8 mouse cellular contexts compared by ENCODE assay signal in the genomic region with DNA sequence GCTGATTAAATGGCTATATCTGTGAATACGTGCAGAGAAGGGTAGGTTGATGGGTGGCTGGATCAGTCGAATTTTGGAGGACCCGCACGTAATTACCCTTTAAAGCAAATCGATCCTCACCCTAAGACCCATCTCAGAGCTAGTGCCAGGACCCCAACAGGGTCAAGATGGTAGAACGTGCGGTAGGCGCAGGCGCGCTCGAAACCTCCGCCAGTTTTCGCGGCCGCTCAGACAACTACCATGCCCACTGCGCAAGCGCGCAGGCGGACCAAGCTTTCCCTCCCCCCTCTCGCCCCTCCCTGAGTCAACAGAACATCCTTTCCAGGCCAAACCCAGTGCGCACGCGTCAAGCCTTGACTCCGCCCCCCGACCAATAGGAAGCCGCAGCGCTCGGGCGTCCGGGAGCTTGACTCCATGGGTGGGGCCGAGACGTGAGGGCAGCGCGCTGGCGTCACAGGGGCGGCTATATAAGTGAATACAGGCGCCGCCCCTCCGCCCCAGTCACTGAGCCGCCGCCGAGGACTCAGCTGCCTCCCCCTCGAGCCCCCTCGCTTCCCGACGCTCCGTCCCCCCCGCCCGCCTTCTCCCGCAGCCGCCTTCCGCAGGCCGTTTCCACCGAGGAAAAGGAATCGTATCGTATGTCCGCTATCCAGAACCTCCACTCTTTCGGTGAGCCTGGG. TPM values are rescaled to one million over a fixed set of nuclear protein-coding genes. Genes with fewer than 3 reads are reported as not detected.
DNase-seq lines count a peak whose midpoint lies in the region; ATAC-seq and TF ChIP-seq lines count a peak whose summit lies in the region.

A gene (plus strand): TSS at position 394 of the 680 bp plus-strand sequence.

- H3K9ac ChIP-seq in embryonic facial prominence, embryonic 14.5 days (ENCODE audit: low read depth, low read length): peak within 1 kb of the TSS; percentile 99
- peak within 1 kb of the TSS; percentile 82 for H3K9ac ChIP-seq in heart, adult 2 months (ENCODE audit: low read depth, low read length)
- H3K9ac ChIP-seq in limb, embryonic 13.5 days: peak within 1 kb of the TSS; percentile 94
- H3K9ac ChIP-seq in midbrain, embryonic 16.5 days (ENCODE audit: low read depth, low read length): peak within 1 kb of the TSS; percentile 96

- peak; percentile 74; the same call in 1 of the 2 replicates for TF ChIP-seq EP300 in heart, adult 2 months (IDR thresholded peaks at IDR 0.05; ENCODE audit: insufficient read depth, low read depth, low read length)

- peak; percentile 92 for ATAC-seq in embryonic facial prominence, embryonic 14.5 days (ENCODE audit: low read depth)
- ATAC-seq in limb, embryonic 13.5 days (ENCODE audit: low FRiP score, low read depth): peak; percentile 92
- peak; percentile 91 for ATAC-seq in midbrain, embryonic 16.5 days

- intact Hi-C loops in heart, adult 2 months (cut with DNase I): no loop called here

- peak within 1 kb of the TSS; percentile 99 for H3K27ac ChIP-seq in embryonic facial prominence, embryonic 14.5 days (replicated peaks; ENCODE audit: low read depth, low read length)
- peak within 1 kb of the TSS; percentile 100 for H3K27ac ChIP-seq in heart, adult 2 months
- H3K27ac ChIP-seq in limb, embryonic 13.5 days: peak within 1 kb of the TSS; percentile 98
- peak within 1 kb of the TSS; percentile 99 for H3K27ac ChIP-seq in midbrain, embryonic 16.5 days (ENCODE audit: low read length)

- peak; percentile 16; the same call in 1 of the 2 replicates for TF ChIP-seq CTCF in heart, adult 2 months (IDR thresholded peaks at IDR 0.05)

- peak within 1 kb of the TSS; percentile 85 for H3K4me3 ChIP-seq in embryonic facial prominence, embryonic 14.5 days (ENCODE audit: low read depth, low read length)
- peak within 1 kb of the TSS; percentile 97 for H3K4me3 ChIP-seq in heart, adult 2 months
- peak within 1 kb of the TSS; percentile 71 for H3K4me3 ChIP-seq in limb, embryonic 13.5 days
- H3K4me3 ChIP-seq in midbrain, embryonic 16.5 days (ENCODE audit: low read depth, low read length): peak within 1 kb of the TSS; percentile 84

- no peak; the same call in none of the 2 replicates for TF ChIP-seq POLR2A in heart, adult 2 months (IDR thresholded peaks at IDR 0.05; ENCODE audit: insufficient read depth, low read depth, low read length)

- H3K79me2 ChIP-seq in heart, adult 2 months (replicated peaks; ENCODE audit: control insufficient read depth, insufficient read depth, low read length): no peaks in the 10 kb centered on the region

- WGBS in embryonic facial prominence, embryonic 14.5 days: under 1% methylated on average over 34 of the region's 58 CpGs
- under 1% methylated on average over 58 of the region's 58 CpGs for WGBS in heart, adult 2 months
- WGBS in limb, embryonic 13.5 days: 2% methylated on average over 51 of the region's 58 CpGs
- under 1% methylated on average over 52 of the region's 58 CpGs for WGBS in midbrain, embryonic 16.5 days

- DNase-seq in 3T3-L1 (ENCODE audit: low read depth, low spot score): peak; percentile 100
- peak; percentile 99 to 100 for DNase-seq in adrenal gland, postnatal 4 days (ENCODE audit: low spot score in 2 of 2)
- peak; percentile 100 for DNase-seq in embryonic facial prominence, embryonic 14.5 days (ENCODE audit: low spot score)
- peak; percentile 100 for DNase-seq in heart, adult 2 months
- peak; percentile 100 for DNase-seq in kidney, adult 8-10 months
- peak; percentile 100 for DNase-seq in spleen, postnatal 10 days (ENCODE audit: low spot score in 2 of 2)

- H3K4me1 ChIP-seq in embryonic facial prominence, embryonic 14.5 days (ENCODE audit: control insufficient read depth, insufficient read depth, low read length): no peaks in the 10 kb centered on the region
- H3K4me1 ChIP-seq in heart, adult 2 months (ENCODE audit: control insufficient read depth, insufficient read depth, low read length): peaks cover 2% of the 10 kb centered on the region
- peaks cover 8% of the 10 kb centered on the region for H3K4me1 ChIP-seq in limb, embryonic 13.5 days
- peaks cover 10% of the 10 kb centered on the region; the same call in 1 of the 2 replicates for H3K4me1 ChIP-seq in midbrain, embryonic 16.5 days (ENCODE audit: control insufficient read depth, insufficient read depth, low read length)

- no peaks in the 10 kb centered on the region for H3K9me3 ChIP-seq in embryonic facial prominence, embryonic 14.5 days (ENCODE audit: control insufficient read depth, low read length)
- H3K9me3 ChIP-seq in limb, embryonic 13.5 days: no peaks in the 10 kb centered on the region
- H3K9me3 ChIP-seq in midbrain, embryonic 16.5 days (replicated peaks; ENCODE audit: control insufficient read depth, low read length, poor library complexity, severe bottlenecking): no peaks in the 10 kb centered on the region

- peaks cover 23% of the 10 kb centered on the region for H3K36me3 ChIP-seq in embryonic facial prominence, embryonic 14.5 days (ENCODE audit: control insufficient read depth, insufficient read depth, low read length)
- H3K36me3 ChIP-seq in heart, adult 2 months (ENCODE audit: control insufficient read depth, insufficient read depth, low read length): peaks cover 14% of the 10 kb centered on the region
- peaks cover 20% of the 10 kb centered on the region for H3K36me3 ChIP-seq in limb, embryonic 13.5 days
- H3K36me3 ChIP-seq in midbrain, embryonic 16.5 days (ENCODE audit: control insufficient read depth, insufficient read depth, low read length): peaks cover 8% of the 10 kb centered on the region

- H3K4me2 ChIP-seq in embryonic facial prominence, embryonic 14.5 days (ENCODE audit: low read depth, low read length): peak within 1 kb of the TSS; percentile 69
- H3K4me2 ChIP-seq in limb, embryonic 13.5 days (replicated peaks): peak within 1 kb of the TSS; percentile 84
- H3K4me2 ChIP-seq in midbrain, embryonic 16.5 days (ENCODE audit: low read length): peak within 1 kb of the TSS; percentile 81

- H3K27me3 ChIP-seq in embryonic facial prominence, embryonic 14.5 days (replicated peaks; ENCODE audit: control insufficient read depth, insufficient read depth, low read length): no peaks in the 10 kb centered on the region
- H3K27me3 ChIP-seq in heart, adult 2 months (ENCODE audit: control insufficient read depth, insufficient read depth, low read length): no peaks in the 10 kb centered on the region
- H3K27me3 ChIP-seq in limb, embryonic 13.5 days: no peaks in the 10 kb centered on the region
- no peaks in the 10 kb centered on the region for H3K27me3 ChIP-seq in midbrain, embryonic 16.5 days (ENCODE audit: control insufficient read depth, insufficient read depth, low read depth, low read length)

RNA-seq across cellular contexts. Expression of the gene that starts here (rescaled TPM):
- total RNA-seq in adrenal gland, postnatal 4 days (2021): 100 to 1,000 TPM; 886 to 904 TPM
- polyA plus RNA-seq in embryonic facial prominence, embryonic 14.5 days (2014; fragmentation: Nextera tagmentation; extraction: Ambion mirVana): 1,802 and 1,879 TPM in 2 replicates
- total RNA-seq in heart, adult 2 months (2021): 1,000 to 10,000 TPM; 1,735 to 2,054 TPM
- polyA plus RNA-seq in heart, adult 2 months (2012; rRNA removed): 195 and 341 TPM in 2 replicates
- 1,631 and 1,669 TPM in 2 replicates for polyA plus RNA-seq in limb, embryonic 13.5 days (2015; fragmentation: Nextera tagmentation; extraction: Ambion mirVana)
- polyA plus RNA-seq in midbrain, embryonic 16.5 days (2015; fragmentation: Nextera tagmentation; extraction: Ambion mirVana): 1,185 and 1,247 TPM in 2 replicates

Comparison
In these comparisons a context has a peak if more than half of its experiments do, and no peak if none do; other contexts are left out.
1. Peak in every context shown above with its lines: DNase-seq, ATAC-seq, H3K4me3 ChIP-seq and H3K27ac ChIP-seq.